Mouse (Mus musculus): Measurements from ENCODE around the gene Cadps. TPM values are rescaled to one million over a fixed set of nuclear protein-coding genes. Genes with fewer than 3 reads are reported as not detected.

Cadps gene
- polyA plus RNA-seq, 1 experiment from 2014 or later = 0.01 TPM

DNA sequence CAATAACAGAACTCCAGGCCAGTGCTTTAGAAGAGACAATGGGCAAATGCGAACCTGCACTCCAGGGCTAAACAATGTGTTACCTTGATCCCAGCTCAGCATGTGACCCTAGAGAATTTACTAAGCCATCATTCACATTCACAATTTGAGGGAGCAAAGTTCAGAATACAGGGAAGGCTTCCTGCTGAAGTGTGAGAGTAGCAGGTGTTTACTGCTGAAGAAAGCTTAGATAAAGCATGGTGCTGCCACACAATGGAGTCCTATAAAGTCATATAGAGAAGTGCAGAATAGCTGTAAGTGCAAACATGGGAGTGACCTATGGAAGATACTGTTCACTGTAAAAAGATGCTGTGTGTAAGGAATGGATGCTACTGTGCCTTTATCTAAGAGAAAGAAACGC, 91.9 kb downstream of the Cadps start:
- Histone ChIP-seq H3K9ac (no peak overlapping the region), H3K27ac (replicated peaks) (no peak overlapping the region), H3K9me3 (replicated peaks) (no peaks in the 10 kb centered on the region), H3K4me2 (no peak overlapping the region), H3K36me3 (replicated peaks) (no peaks in the 10 kb centered on the region), H3K4me1 (replicated peaks) (no peaks in the 10 kb centered on the region), H3K4me3 (replicated peaks) (no peak overlapping the region), H3K27me3 (no peaks in the 10 kb centered on the region)
- ATAC-seq (ENCODE audit: insufficient read depth) = no peak
- 57% methylated on average over 2 of the region's 2 CpGs for WGBS (ENCODE audit: insufficient replicate concordance)

DNA sequence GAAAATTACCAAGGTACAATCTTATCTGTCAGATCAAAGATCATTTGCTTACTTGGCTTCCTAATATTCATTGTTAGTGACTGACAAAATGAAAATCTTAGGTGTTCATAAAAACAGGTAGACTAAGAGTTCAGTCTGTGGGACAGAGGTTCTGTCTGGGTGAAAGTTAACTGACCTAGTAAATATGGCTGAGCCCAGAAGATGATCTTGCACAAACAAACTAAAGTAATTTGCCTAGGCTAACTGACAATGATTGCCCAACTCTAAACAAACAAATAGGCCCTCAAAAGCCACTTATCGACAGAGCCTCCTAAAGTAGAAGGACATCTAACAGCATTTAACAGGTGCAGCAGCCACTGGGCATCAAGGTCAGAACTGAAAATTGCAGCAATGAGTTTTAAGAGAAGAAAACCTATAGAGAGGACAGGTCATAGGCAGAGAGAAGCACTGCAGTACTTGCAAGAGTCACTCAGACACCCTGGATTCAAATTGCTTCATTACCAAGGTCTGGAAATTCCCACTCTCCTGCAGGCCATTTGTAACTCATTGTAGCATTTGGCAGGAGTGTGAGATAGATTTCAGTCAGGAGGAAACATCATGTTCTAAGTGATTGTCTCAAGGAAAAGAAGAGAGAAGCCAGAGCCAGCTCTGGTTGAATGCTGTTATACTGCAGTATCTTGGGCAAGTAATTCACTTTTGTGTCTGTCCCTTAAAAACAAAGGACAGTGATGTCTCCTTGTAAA, 100.3 kb downstream of the Cadps start:
- H3K4me1 ChIP-seq (replicated peaks) = no peaks in the 10 kb centered on the region
- no peak overlapping the region for H3K9ac ChIP-seq
- H3K36me3 ChIP-seq (replicated peaks) = no peaks in the 10 kb centered on the region
- WGBS (ENCODE audit: insufficient replicate concordance) = 41% methylated on average over 1 of the region's 1 CpGs
- H3K9me3 ChIP-seq (replicated peaks) = no peaks in the 10 kb centered on the region
- H3K27ac ChIP-seq (replicated peaks) = no peak overlapping the region
- ATAC-seq (ENCODE audit: insufficient read depth) = no peak
- no peak overlapping the region for H3K4me2 ChIP-seq
- no peaks in the 10 kb centered on the region for H3K27me3 ChIP-seq
- no peak overlapping the region for H3K4me3 ChIP-seq (replicated peaks)

DNA sequence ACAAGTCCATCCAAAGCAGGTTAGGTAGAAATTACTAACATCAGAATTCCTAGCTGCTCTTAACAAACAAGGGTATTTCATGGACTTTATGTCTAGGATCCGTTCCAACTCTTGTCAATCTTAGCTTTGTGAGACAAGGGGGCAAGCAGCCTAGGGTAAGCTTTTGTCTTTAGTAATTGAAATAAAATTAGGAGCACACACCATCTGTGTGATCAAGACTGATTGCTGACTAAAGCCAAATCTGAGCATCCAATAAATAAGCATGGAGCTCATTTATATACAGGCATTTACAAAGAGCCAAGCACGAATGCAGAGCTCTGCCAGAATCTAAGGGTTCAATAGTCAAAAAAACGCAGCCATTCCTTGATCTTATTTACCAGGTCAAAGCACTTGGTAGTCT, 104.1 kb downstream of the Cadps start:
- Histone ChIP-seq H3K27ac (replicated peaks) (no peak overlapping the region), H3K27me3 (no peaks in the 10 kb centered on the region), H3K4me3 (replicated peaks) (no peak overlapping the region), H3K36me3 (replicated peaks) (no peaks in the 10 kb centered on the region), H3K4me1 (replicated peaks) (no peaks in the 10 kb centered on the region), H3K9ac (no peak overlapping the region), H3K9me3 (replicated peaks) (no peaks in the 10 kb centered on the region), H3K4me2 (no peak overlapping the region)
- ATAC-seq (ENCODE audit: insufficient read depth) = no peak
- 35% methylated on average over 3 of the region's 3 CpGs for WGBS (ENCODE audit: insufficient replicate concordance)

DNA sequence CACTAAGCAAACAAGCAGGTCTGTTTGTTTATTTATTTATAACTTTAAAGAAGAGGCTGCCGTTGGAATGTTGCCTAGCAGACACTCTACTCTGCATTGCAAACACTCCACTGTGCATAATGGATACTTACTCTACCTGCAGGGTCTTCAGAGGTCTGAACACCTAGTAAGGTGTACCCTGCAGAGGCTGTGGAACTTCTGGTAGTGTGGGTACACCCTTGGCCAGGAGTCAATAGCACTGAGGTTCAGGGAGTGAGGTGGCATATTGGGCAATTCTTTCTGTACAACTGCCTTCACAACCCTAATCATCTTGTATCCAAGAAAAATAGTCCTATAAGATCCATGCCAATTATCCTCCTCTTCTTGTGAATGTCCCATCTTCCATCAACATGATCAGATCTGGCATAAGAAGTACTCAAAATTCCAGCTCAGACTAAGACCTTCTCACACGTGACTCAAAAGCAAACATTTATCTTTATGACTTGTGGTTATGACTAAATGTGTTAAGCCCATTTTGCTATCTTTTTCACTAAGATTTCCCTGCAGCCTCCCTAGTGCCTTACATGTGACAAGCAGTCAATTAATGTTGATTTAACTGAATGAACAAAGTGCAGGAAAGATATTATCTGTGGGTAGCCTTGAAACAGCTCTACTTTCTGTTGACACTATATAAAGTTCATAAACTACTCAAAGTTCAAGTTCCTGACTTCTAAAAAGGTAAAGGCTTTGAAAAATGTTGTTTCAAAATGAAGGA, 106.8 kb downstream of the Cadps start:
- H3K27me3 ChIP-seq = no peaks in the 10 kb centered on the region
- no peak for ATAC-seq (ENCODE audit: insufficient read depth)
- 45% methylated on average over 2 of the region's 2 CpGs for WGBS (ENCODE audit: insufficient replicate concordance)
- H3K4me1 ChIP-seq (replicated peaks) = no peaks in the 10 kb centered on the region
- no peak overlapping the region for H3K4me3 ChIP-seq (replicated peaks)
- H3K4me2 ChIP-seq = no peak overlapping the region
- H3K27ac ChIP-seq (replicated peaks) = no peak overlapping the region
- no peak overlapping the region for H3K9ac ChIP-seq
- no peaks in the 10 kb centered on the region for H3K9me3 ChIP-seq (replicated peaks)
- H3K36me3 ChIP-seq (replicated peaks) = no peaks in the 10 kb centered on the region

DNA sequence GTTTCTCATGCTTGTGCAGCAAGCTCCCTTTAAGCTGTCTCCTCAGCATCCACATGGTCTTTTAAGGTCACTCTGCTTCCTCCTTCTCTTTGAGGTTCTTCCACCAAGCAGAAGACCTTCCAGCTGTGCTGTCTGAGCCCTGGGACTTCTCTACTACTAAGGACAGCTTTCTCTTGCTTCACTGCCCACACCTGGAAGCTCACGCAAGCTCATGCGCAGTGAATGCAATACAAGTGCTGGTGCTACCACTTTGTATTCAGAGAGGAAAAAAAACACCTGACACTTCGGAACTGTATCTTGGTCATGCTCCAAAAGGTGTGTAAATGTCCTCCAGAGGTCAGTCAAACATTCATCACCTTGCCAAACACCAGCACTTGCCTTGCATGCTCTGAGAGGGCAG, 115.5 kb downstream of the Cadps start:
- WGBS (ENCODE audit: insufficient replicate concordance) = 67% methylated on average over 3 of the region's 3 CpGs
- H3K36me3 ChIP-seq (replicated peaks) = no peaks in the 10 kb centered on the region
- no peak overlapping the region for H3K9ac ChIP-seq
- H3K27ac ChIP-seq (replicated peaks) = no peak overlapping the region
- H3K4me1 ChIP-seq (replicated peaks) = no peaks in the 10 kb centered on the region
- H3K9me3 ChIP-seq (replicated peaks) = no peaks in the 10 kb centered on the region
- no peak overlapping the region for H3K4me2 ChIP-seq
- no peak overlapping the region for H3K4me3 ChIP-seq (replicated peaks)
- no peaks in the 10 kb centered on the region for H3K27me3 ChIP-seq
- ATAC-seq (ENCODE audit: insufficient read depth) = no peak

GRCm38 (mm10) chr14:12704461-12704860, 118.4 kb downstream of the Cadps start:
- no peak overlapping the region for H3K4me3 ChIP-seq (replicated peaks)
- H3K27me3 ChIP-seq = no peaks in the 10 kb centered on the region
- no peak overlapping the region for H3K9ac ChIP-seq
- no peaks in the 10 kb centered on the region for H3K4me1 ChIP-seq (replicated peaks)
- no peak overlapping the region for H3K27ac ChIP-seq (replicated peaks)
- ATAC-seq (ENCODE audit: insufficient read depth) = no peak
- H3K9me3 ChIP-seq (replicated peaks) = no peaks in the 10 kb centered on the region
- WGBS (ENCODE audit: insufficient replicate concordance) = 60% methylated on average over 2 of the region's 2 CpGs
- no peak overlapping the region for H3K4me2 ChIP-seq
- H3K36me3 ChIP-seq (replicated peaks) = no peaks in the 10 kb centered on the region

DNA sequence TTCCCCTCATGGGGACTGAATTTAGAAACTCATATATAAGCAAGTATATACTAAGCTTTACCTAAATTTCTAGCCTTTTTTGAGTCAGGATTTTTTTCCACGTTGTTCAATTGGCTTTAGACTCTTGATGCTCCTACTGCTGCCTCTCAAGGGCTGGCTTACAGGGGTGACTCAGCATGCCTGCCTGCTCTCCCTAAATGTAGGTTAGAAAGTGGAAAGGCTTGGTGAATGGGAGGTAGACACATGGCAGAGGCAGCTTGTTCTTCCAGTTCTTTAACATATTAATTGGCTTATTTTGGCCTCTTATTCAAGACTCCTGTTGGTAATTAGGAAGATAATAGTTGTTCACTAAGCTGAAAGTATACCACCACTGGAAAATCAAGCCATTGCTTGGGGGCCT, 132.7 kb downstream of the Cadps start:
- no peaks in the 10 kb centered on the region for H3K4me1 ChIP-seq (replicated peaks)
- H3K36me3 ChIP-seq (replicated peaks) = no peaks in the 10 kb centered on the region
- no peaks in the 10 kb centered on the region for H3K27me3 ChIP-seq
- H3K27ac ChIP-seq (replicated peaks) = no peak overlapping the region
- 31% methylated on average over 1 of the region's 1 CpGs for WGBS (ENCODE audit: insufficient replicate concordance)
- no peak overlapping the region for H3K9ac ChIP-seq
- no peak for ATAC-seq (ENCODE audit: insufficient read depth)
- no peak overlapping the region for H3K4me2 ChIP-seq
- H3K9me3 ChIP-seq (replicated peaks) = no peaks in the 10 kb centered on the region
- no peak overlapping the region for H3K4me3 ChIP-seq (replicated peaks)

GRCm38 (mm10) chr14:12685015-12685414, 137.9 kb downstream of the Cadps start:
- no peak overlapping the region for H3K4me2 ChIP-seq
- 63% methylated on average over 3 of the region's 3 CpGs for WGBS (ENCODE audit: insufficient replicate concordance)

DNA sequence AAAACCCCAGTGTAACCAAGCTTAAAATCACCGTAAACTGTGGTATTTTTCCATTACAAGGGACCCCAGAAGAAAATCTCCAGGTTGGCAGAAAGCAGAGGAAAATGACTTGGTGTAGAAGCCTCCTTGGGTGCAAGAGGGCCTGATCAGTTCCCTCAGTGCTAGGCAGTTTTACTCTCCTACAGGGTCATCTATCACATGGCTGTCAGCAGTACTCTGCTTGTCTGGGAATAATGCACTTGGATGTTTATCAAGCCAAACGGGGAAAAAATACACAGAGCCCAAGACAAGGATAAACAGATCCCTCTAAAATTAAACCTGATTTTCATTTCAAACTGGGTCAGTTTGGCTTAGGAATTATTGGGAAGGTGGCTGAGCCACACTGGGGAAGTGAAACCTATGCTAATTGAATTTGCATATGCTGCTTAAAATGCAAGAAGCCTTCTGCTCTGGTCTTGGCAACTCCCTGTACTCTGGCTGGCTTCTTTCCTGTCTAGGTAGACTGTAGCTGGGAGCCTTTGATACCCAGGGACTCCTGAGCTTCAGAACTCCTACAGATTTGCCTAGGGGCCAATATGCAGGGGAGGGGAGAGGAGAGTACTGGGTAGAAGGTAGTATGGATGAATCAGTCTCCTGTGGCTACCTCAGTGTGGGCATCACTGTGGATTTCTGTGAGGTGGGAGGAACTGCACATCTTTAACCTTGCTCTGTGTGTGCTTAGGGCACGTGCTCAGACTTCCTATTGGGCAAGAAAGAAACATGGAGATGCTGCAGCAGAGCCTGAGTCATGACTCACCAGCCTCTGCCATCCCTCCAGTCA, 141.8 kb downstream of the Cadps start:
- Histone ChIP-seq H3K27ac (replicated peaks) (no peak overlapping the region), H3K4me2 (no peak overlapping the region), H3K4me3 (replicated peaks) (no peak overlapping the region), H3K36me3 (replicated peaks) (no peaks in the 10 kb centered on the region), H3K4me1 (replicated peaks) (no peaks in the 10 kb centered on the region), H3K9ac (no peak overlapping the region), H3K9me3 (replicated peaks) (no peaks in the 10 kb centered on the region), H3K27me3 (no peaks in the 10 kb centered on the region)
- ATAC-seq (ENCODE audit: insufficient read depth) = no peak
- 44% methylated on average over 3 of the region's 3 CpGs for WGBS (ENCODE audit: insufficient replicate concordance)

More at GRCm38 (mm10) chr14:12685015-12685414, 137.9 kb downstream of the Cadps start:
- H3K4me1 ChIP-seq (replicated peaks) = no peaks in the 10 kb centered on the region
- no peak overlapping the region for H3K4me3 ChIP-seq (replicated peaks)
- H3K27ac ChIP-seq (replicated peaks) = no peak overlapping the region
- no peak for ATAC-seq (ENCODE audit: insufficient read depth)
- H3K9ac ChIP-seq = no peak overlapping the region
- H3K9me3 ChIP-seq (replicated peaks) = no peaks in the 10 kb centered on the region
- no peaks in the 10 kb centered on the region for H3K27me3 ChIP-seq
- no peaks in the 10 kb centered on the region for H3K36me3 ChIP-seq (replicated peaks)

GRCm38 (mm10) chr14:12661430-12661829, 161.4 kb downstream of the Cadps start:
- no peaks in the 10 kb centered on the region for H3K9me3 ChIP-seq (replicated peaks)
- H3K4me2 ChIP-seq = no peak overlapping the region
- no peak overlapping the region for H3K4me3 ChIP-seq (replicated peaks)
- 61% methylated on average over 2 of the region's 2 CpGs for WGBS (ENCODE audit: insufficient replicate concordance)
- H3K9ac ChIP-seq = no peak overlapping the region
- H3K4me1 ChIP-seq (replicated peaks) = no peaks in the 10 kb centered on the region
- no peak overlapping the region for H3K27ac ChIP-seq (replicated peaks)
- H3K27me3 ChIP-seq = no peaks in the 10 kb centered on the region
- no peak for ATAC-seq (ENCODE audit: insufficient read depth)
- H3K36me3 ChIP-seq (replicated peaks) = no peaks in the 10 kb centered on the region

DNA sequence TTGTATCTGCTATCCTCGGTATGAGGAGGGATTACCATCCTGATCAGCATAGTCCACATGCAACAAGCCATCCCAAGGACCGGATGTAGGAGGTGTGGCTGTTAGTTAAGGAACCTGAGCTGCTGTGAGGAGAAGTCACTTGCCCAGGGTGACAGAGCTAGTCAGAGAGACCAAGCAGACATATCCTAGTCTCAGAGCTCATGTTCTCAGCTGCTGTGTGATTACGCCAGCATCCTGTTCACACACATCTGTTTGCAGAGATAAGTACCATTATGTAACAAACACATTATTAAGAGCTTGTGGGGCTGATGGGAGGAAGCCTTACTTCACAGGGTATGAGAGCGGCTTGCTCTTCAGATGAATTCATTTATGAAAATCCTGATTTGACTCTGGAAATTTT, 165.5 kb downstream of the Cadps start:
- H3K36me3 ChIP-seq (replicated peaks) = no peaks in the 10 kb centered on the region
- no peak overlapping the region for H3K9ac ChIP-seq
- no peak overlapping the region for H3K4me3 ChIP-seq (replicated peaks)
- no peak overlapping the region for H3K4me2 ChIP-seq
- no peaks in the 10 kb centered on the region for H3K9me3 ChIP-seq (replicated peaks)
- H3K27ac ChIP-seq (replicated peaks) = no peak overlapping the region
- WGBS (ENCODE audit: insufficient replicate concordance) = 18% methylated on average over 4 of the region's 4 CpGs
- H3K4me1 ChIP-seq (replicated peaks) = no peaks in the 10 kb centered on the region
- no peaks in the 10 kb centered on the region for H3K27me3 ChIP-seq
- ATAC-seq (ENCODE audit: insufficient read depth) = no peak

Data from liver, embryonic 15.5 days (tissue).